Mouse (Mus musculus) bone marrow, adult 2 months (tissue): Measurements from ENCODE around the gene Klhl36.

ENCODE experiments used
- CTCF ChIP-seq: fragments of 200-500 bp; IDR thresholded peaks from 2 replicates; pipeline ENCODE4 v1.5.1; 2011; ENCODE audit warnings: low read length, control low read depth; ENCODE audit not compliant: control insufficient read depth, insufficient read depth
- POLR2A ChIP-seq: fragments of 200-500 bp; IDR thresholded peaks from 2 replicates; pipeline ENCODE4 v1.6.1; 2011; ENCODE audit warnings: low read depth, mild to moderate bottlenecking, control low read depth, low read length, borderline replicate concordance; ENCODE audit not compliant: control insufficient read depth

DNA sequence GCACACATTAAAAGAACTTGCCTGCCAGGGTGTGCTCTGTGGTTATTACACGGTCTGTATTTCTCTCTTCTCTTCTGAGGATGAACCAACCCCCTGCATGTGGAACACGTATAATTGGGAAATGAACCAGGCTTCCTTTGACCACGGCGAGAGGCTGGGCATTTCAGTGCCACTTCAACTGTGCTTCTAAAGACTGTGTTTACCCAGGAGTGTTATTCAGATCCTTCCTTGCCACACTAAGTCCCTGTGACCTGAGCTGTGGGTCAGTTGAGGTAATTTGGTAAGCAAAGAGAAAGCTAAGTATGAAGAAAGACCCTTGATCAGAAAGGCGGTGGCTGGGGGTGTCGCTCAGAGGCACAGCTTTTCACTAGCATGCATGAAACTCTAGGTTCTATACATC is 19.2 kb downstream of the Klhl36 start:
- TF ChIP-seq POLR2A (no peak), CTCF (no peak)
